Mouse (Mus musculus): ENCODE data around the gene Smyd4.
"Not testable (repeated sequence)": the region's sequence is repeated elsewhere in the genome, so short reads cannot be mapped to it uniquely, and the experiment has no call there.

Gene Smyd4

DNA sequence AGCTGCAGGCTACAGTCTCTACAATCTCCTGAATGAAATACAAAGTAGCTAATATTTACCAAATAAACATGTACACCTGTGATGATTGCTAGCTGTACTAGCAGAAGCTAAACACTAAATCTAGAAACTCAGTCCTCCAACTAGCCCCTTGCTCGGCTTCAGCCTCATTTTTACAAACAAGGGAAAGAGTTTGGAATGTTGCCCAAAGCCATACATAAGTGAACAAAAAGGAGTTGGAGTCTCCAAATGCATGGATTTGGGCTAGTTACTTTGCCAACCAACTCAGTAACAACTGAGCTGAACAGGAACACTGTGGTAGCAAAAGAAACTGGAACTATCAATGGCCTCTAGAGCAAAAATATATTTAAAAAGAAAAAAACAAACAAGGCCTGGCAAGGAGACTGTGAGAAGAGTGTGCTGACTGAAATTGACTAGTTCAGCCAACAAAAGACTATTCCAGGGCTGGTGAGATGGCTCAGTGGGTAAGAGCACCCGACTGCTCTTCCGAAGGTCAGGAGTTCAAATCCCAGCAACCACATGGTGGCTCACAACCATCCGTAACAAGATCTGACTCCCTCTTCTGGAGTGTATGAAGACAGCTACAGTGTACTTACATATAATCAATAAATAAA is 1.6 kb upstream of the Smyd4 start:
- no peak for DNase-seq (ENCODE audit: low spot score in 2 of 2)

DNA sequence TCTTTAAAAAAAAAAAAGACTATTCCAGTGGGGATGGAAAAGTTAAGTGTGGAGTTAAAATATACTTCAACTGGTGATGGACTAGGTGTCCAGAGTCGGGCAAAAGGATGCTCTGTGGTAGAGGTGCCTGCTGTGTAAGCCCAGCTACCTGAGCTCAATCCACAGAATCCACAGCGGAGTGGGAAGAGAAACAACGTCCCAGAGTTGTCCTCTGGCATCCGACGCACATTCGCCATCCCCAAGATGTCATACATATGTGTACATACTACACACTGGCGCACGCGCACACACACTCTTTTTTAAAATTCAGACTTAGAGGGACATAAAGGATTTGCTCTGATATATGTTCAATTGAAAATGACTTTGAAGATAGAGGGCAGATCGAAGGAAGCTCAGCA is 1.0 kb upstream of the Smyd4 start:
- DNase-seq (ENCODE audit: low spot score in 2 of 2) = no peak

DNA sequence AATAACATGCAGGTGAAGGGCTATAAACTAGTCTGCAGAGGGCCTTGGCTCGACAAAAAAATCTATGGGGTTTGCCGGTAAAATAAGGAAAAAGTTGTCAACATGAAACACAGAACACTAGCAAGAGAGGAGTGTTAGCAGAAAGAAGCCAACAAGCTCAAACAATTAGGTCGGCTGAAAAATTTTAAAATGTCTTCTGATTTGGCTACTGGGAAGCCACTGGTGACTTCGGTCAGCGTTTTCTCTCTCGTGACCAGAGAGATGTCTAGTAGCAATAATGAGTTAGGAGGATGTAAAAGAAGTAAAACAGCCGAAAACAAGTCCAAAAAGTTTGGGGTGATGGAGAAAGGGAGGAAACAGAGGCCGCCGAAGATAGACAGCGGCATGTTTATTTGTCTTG is 637 bp upstream of the Smyd4 start:
- no peak for DNase-seq (ENCODE audit: low spot score in 2 of 2)

DNA sequence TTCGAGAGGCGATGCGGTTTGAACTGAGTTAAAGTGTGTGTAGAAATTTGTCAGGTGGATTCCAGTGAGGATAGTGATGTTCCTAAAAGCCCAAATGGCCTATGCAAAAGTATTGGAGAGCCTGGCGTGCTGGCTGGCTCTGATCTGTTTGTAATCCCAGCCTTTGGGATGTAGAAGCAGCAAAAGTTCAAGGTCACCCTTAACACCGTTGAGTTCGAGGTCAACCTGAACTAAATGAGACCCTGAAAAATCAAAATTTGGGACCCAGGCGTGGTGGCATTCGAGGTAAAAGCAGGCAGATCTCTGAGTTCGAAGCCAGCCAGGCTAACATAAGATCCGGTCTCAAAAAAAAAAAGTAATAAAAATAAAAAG is 643 bp downstream of the Smyd4 start:
- DNase-seq (ENCODE audit: low spot score in 2 of 2) = no peak

DNA sequence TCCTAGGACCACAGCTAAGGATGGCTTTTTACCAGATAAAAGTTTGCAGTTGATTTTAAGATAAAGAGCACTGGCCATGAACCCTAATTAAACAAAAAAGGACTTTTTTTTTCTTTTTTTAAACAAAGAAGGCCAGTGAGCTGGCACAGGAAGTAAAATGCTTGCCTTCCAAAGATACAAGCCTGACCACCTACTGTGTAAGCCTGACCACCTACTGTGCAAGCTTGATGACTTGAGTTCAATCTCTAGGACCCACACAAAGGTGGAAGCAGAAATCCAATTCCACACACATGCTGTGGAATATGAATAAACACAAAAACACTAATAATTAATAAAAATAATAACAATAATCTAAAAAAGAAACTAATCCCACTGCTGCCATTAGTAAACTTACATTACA is 3.0 kb downstream of the Smyd4 start:
- no peak for DNase-seq (ENCODE audit: low spot score in 2 of 2)

DNA sequence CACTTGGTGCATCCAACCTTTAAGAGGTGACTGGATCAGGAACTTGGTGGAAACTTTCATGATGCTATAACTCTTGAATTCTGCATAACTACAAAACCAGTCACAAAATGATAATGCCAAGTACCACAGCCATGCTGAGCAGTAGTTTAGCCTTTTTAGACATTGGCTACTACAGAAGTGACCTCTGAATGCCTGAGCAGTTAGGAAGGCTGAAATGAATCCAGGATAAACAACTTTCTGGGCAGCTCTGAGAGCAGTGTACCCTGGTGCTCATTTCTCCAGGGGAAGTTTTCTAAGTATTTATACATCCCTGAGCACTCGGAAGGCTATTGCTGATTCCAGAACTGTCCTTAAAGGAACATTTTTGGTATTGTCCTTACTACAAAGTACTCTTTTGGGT is 7.2 kb downstream of the Smyd4 start:
- DNase-seq (ENCODE audit: low spot score in 2 of 2) = no peak

DNA sequence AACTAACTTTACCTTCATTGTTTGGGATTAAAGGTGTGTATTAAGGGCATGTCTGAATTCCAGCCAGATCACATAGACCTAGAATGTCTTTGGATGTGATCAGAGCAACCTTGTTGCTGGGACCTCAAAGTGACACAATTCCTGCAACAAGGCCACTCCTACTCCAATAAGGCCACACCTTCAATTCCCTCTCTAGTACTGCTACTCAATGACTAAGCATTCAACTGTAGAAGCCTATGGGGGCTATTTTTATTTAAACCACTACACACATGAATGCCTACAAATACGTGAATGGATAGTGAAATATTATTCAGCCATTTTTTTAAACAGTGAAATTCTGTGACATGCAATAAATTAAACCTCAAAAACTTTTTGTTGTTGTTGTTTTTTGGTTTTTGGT is 28.9 kb downstream of the Smyd4 start:
- no peak for DNase-seq (ENCODE audit: low spot score in 2 of 2)

DNA sequence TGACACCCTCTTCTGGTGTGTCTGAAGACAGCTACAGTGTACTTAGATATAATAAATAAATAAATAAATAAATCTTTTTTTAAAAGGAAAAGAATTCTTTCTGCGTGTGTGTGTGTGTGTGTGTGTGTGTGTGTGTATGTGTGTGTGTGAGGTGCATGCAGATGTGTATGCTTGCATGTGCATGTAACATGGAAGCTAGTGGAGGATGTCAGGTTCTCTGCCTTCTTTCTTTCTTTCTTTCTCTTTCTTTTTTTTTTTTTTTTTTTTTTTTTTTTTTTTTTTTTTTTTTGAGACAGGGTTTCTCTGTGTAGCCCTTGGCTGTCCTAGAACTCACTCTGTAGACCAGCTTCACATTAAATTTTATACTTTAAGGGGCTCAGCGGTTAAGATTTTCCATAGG is 30.6 kb downstream of the Smyd4 start:
- not testable (repeated sequence) for DNase-seq (ENCODE audit: low spot score in 2 of 2)

DNA sequence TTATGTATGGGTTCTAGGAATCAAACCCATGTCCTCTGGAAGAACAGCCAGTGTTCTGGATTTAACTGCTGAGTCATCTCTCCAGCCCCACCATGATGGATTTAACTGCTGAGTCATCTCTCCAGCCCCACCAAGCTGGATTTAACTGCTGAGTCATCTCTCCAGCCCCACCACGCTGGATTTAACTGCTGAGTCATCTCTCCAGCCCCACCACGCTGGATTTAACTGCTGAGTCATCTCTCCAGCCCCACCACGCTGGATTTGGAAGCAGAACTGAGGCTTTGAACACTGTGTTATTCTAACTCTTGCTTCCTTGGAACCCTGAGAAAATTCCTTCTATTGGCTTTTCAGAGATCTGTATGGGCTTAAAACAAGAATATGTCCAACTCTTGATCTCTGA is 35.3 kb downstream of the Smyd4 start:
- DNase-seq (ENCODE audit: low spot score in 2 of 2) = not testable (repeated sequence)

DNA sequence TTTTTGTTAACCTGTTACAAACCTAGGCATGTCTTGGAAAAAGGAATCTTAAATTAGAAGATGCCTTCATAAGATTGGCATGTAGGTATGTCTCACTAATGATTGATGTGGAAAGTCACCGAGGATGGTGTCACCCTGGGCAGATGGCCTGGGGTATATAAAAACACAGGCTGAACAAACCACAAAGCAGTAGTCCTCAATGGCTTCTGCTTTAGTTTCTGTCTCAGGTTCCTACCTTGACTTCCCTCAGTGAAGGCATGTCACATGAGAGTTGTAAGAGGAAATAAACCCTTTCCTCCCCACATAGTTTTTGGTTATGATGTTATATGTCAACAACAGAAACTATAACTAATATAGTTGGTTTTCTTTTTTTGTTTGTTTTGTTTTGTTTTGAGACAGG is 47.4 kb downstream of the Smyd4 start:
- no peak for DNase-seq (ENCODE audit: low spot score in 2 of 2)

DNA sequence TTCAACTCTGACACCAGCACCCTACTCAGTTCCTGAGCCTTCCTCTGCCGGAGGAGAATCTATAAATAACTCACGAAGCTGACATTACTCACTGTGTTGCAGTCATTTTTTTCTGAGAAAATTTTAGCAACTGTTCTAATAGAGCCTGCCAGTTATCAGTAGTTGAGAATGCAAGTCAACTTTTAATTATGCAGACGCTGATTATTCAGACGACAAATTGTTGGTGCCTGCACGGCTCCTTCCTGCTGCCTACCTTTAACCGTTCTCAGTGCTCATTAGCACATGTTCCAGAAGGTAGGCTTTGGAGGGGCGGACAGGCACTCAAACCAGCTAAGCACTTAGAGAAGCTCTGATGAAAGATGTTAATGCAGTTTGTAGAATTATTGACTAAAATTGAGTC is 49.2 kb downstream of the Smyd4 start:
- DNase-seq (ENCODE audit: low spot score in 2 of 2) = no peak

DNA sequence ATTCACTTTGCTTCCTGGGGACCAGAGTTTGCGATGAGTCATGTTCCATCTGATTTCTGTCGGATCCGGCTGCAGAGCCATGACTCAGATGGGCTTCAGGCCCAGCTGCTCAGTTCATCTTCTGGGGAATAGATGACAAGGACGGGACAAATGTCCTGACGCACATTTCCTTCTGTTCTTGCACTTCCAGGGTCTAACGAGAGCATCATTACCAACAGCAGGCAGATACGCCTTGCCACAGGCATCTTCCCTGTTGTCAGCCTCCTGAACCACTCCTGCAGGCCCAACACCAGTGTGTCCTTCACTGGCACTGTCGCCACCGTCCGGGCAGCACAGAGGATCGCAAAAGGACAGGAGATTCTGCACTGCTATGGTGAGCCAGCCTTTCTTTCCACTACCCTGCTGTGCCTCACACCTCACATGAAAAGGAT is 51.2 kb downstream of the Smyd4 start:
- no peak for DNase-seq (ENCODE audit: low spot score in 2 of 2)

DNA sequence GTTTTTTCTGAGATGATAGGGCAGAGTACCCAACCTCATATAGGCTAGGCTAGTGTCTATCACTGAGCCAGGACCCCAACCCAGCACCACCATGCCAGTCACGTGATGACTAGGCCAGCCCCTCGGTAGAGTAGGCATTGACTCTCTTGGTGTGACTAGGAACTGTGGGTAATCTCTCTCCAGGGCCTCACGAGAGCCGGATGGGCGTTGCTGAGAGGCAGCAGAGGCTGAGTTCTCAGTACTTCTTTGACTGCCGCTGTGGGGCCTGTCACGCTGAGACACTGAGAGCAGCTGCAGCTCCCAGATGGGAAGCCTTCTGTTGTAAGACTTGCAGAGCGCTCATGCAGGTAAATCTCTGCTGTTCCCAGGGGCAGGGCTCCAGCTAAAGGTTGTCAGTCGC is 51.9 kb downstream of the Smyd4 start:
- no peak for DNase-seq (ENCODE audit: low spot score in 2 of 2)

DNA sequence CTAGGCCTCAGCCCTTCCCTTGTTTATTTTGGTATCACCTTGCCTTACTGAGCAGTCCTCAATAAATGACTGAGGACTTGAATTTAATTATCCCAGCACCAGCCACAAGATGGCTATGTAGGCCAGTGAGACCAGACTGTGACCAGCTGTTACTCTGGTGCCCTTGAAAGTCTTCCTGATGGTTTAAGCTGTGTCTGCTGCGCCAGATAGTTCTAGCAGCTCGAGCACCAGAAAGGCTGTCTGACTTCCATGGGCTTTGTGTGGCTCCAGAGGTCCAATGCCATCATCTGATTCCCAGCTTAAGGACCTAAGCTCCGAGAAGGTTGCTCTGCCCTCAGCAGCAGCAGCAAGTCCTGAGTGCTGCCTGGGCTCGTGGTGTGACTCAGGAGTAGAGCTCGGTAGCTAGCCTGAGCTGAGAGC is 54.0 kb downstream of the Smyd4 start:
- peak in 1 of 2 experiments; percentile 21 for DNase-seq (ENCODE audit: low spot score in 2 of 2)

DNA sequence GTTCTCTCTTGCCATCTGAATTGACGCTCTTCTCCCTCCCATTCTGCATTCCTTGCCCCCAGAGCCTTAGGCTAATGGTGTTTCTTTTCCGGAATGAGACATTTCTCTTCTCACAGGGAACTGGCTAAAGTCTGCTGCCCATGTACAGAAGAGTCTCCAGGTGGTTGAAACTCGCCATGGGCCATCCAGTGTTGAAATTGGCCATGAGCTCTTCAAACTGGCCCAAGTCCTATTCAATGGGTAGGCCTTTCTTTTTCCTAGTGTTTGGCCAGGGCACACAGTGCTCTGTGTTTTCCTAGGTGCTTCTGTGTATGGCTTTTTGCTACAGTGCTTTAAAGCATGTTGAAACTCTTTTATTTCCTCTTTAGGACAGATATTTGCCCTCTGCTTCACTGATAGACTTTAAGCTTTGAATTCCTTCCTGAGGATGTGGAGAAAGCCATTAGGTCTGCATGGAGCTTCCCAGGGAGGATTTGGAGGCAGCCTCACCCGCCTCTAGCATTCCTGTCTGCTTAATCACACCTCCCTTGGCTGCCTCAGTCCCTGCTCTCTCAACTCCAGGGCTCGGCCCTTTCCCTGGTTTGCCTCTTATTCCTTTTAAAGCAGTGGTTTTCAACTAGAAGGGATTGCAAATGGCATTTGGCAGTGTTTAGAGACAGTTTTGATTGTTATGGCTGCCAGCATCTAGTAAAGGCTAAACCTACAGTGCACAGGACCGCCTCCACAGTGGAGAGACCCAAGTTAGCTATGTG is 55.2 kb downstream of the Smyd4 start:
- DNase-seq (ENCODE audit: low spot score in 2 of 2) = no peak

DNA sequence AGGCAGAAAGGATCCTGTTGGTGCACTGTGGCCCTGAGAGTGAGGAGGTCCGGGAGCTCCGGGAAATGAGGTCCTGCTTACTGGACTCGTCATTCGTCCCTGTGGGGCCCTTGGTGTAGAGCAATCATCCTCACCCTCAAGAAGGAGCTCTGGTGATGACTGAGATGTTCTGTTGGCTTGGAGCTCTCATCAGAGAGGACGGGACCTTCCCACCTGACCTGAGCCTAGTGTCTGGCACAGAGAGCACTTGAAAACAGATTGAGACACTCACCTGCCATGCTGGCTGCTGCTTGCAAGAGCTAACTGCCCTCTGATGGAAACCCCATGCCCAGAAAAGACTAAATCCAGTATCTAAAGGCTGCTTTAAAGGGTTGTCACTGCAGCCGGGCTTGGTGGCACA is 56.6 kb downstream of the Smyd4 start:
- no peak for DNase-seq (ENCODE audit: low spot score in 2 of 2)

DNA sequence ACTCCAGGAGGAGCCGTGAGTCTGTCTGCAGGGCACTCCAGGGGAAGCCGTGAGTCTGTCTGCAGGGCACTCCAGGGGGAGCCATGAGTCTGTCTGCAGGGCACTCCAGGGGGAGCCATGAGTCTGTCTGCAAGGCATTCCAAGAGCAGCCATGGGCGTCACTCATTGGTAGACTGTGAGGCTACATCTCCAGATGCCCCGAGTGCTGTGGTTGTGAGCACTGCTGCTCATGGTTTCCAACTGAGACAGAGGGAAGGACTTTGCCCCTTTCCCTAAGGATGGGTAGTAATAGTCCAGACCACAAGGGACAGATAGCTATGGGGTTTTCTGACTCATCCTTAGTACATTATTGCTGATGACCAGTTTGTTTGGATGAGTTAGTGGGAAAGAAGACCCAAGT is 57.9 kb downstream of the Smyd4 start:
- no peak for DNase-seq (ENCODE audit: low spot score in 2 of 2)

DNA sequence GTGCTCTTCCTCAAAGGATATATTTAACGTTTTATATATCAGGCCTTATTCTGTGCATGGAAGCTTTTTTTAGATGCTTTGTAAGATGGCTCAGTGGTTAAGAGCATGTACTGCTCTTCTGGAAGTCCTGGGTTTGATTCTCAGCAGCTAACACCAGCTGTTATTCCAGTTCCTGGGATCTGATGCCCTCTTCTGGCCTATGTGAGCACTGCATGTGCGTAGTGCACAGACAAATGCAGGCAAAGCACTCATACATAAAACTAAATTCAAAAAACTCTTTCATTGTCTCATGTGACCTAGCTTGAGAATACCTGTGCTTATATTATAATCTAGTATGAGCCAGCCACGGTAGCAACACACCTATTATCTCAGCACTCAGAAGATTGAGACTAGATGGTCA is 58.6 kb downstream of the Smyd4 start:
- peak; percentile 57 to 76 for DNase-seq (ENCODE audit: low spot score in 2 of 2)

DNA sequence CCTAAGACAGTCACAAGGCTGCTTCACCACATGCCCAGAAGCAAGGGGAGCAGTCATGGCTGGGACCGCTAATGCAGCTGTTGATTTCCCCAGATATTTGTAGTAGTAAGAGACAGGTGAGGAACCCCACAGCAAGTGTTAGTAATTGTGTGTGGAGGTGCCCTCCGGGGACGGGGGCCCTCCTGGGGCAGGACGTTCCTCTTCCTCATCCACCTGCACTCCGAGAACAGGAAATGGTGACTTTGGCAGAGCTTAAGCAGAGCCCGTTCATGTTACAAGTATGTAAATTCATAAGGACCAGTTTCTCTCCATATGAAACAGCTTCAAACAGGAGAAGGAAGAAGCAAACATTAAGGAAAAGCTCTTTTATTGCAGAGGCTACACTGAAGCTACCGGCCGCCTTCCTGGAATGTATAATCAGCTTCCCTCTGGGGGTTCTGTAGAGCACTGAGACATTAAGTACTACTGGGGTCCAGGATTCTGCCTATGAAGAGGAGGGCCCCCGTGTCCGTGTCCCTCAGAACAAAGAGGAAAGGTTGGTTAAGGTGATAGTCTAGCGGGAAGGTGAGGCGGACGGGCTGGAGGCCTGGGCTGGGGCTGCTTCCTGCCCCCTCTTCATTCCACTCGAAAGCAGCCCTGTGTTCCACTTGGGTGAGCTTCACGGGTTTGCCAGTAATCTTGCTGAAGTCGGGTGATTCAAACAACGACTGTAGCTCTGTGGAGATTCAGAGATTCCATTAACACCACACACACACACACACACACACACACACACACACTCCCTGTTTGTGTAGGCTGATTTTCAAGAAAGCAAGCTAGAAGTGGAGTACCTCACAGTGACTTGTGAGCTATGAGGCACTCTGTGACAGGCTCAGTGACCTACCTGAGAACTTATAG is 61.7 kb downstream of the Smyd4 start:
- DNase-seq (ENCODE audit: low spot score in 2 of 2) = no peak

DNA sequence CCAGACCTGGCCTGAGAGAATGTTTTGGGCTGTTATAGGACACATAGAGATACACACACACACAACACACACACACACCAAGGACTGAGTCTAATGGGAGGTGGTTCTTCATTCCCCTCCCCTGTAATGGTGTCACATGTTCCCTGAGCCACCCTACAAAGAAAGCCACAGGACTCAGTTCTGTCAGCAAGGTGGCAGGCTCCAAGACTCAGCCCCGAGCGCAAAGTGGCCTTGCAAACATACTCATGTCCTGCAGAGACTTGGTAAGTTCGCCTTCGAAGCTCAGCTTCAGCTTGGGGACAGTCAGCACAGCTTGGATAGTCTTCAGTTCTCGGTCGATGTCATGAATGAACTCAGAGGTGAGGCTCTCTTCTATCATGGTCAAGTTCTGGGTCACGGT is 62.4 kb downstream of the Smyd4 start:
- no peak for DNase-seq (ENCODE audit: low spot score in 2 of 2)

DNA sequence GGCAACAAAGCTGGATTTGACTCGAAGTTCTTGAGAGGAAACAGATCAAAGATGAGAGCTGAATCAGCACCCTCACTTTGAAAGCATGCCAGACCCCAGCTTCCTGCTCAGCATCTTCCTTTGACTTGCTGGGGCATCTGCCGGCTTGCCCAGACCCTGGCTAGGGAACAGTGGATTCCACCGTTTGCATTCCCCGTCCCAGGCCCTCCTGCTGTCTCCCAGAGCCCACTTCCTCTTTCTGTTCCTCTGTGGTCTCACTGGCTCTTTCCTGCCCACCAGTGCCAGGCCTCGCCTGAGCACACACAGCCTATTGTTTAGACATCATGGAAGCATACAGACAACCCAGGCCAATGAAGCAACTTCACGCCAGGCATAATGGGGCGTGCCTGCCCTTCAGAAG is 66.9 kb downstream of the Smyd4 start:
- DNase-seq (ENCODE audit: low spot score in 2 of 2) = no peak

DNA sequence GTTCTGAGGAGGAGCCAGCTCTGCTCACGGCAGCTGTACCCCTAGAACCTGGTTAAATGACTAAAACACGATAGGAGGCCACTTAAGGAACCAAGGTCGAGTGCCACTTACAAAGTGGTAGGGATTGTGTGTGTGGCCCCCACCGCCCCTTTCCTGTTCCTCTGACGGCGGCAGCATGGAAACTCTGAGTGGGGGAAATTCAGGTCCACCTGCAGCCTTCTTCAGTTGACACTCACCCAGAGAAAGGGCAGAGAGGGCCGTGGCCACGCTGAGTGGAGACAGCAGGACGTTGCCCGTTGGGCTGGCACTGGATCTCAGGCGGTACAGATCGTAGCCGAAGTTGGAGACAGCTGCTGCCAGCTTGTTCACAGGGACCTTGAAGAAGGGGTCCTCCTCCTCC is 67.8 kb downstream of the Smyd4 start:
- no peak for DNase-seq (ENCODE audit: low spot score in 2 of 2)

DNA sequence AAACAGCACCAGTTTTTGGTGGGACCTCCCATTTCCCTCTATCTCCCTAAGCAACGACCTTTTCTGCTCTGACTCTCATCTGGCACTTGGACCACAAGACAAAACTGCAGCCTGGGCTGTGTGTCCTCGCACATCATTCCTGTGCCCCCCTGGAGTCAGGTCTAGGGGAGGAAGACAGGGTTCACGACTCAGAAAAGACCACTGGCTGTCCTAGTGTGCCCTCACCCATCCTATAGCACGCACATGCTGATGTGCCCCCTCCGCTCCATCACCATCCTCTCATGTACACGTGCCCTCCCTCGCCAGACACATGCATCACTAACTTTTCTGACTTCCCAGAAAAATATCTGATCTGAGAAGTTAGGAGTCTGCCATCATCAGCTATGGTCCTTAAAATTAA is 71.8 kb downstream of the Smyd4 start:
- no peak for DNase-seq (ENCODE audit: low spot score in 2 of 2)

All from spleen, postnatal 14 days (tissue).